Mouse (Mus musculus) liver, embryonic 14.5 days (tissue): ENCODE measurements around the gene Mcm2. TPM values are rescaled to one million over a fixed set of nuclear protein-coding genes. Genes with fewer than 3 reads are reported as not detected.

Experiments
- ATAC-seq: fragments of 200-750 bp; cut with Nextera tagmentation; 2 replicates; pipeline ENCODE4 v1.8.0; 2017; ENCODE audit warnings: moderate number of reproducible peaks, mild to moderate bottlenecking, moderate library complexity; ENCODE audit not compliant: insufficient read depth
- DNase-seq, 3 experiments: peaks; one replicate each; pipeline ENCODE4 v3.0.0-alpha.2; 2012 to 2013; ENCODE audit warnings: low read depth in 3 of 3, low spot score in 3 of 3
- H3K27ac ChIP-seq: fragments of 300-500 bp; sonication (generic); 2 replicates; pipeline ENCODE4 v1.5.1; 2014; ENCODE audit warnings: moderate library complexity, mild to moderate bottlenecking, control low read depth, inconsistent platforms
- H3K27me3 ChIP-seq: fragments of 300-500 bp; sonication (generic); 2 replicates; pipeline ENCODE4 v1.6.1; 2014; ENCODE audit warnings: mild to moderate bottlenecking, low read length, moderate library complexity; ENCODE audit not compliant: control insufficient read depth, insufficient read depth
- H3K36me3 ChIP-seq: fragments of 300-500 bp; sonication (generic); replicated peaks from 2 replicates; pipeline ENCODE4 v1.6.1; 2014; ENCODE audit warnings: low read depth; ENCODE audit not compliant: control insufficient read depth, insufficient read depth
- H3K4me1 ChIP-seq, 2 experiments: fragments of 200-500 bp in 1 of 2; fragments of 300-500 bp in 1 of 2; sonication (generic) in 1 of 2; replicated peaks; 2 replicates each; pipeline ENCODE4 v1.6.1; 2012 to 2014; ENCODE audit warnings: antibody characterized with exemption in 1 of 2, inconsistent platforms in 1 of 2, low read length in 1 of 2; ENCODE audit not compliant: control insufficient read depth in 2 of 2, insufficient read depth in 2 of 2
- H3K4me2 ChIP-seq: fragments of 300-500 bp; sonication (generic); 2 replicates; pipeline ENCODE4 v1.6.1; 2014; ENCODE audit warnings: low read depth, mild to moderate bottlenecking, control low read depth, moderate library complexity
- H3K4me3 ChIP-seq, 2 experiments: fragments of 200-500 bp in 1 of 2; fragments of 300-500 bp in 1 of 2; sonication (generic) in 1 of 2; 2 replicates each; pipeline ENCODE4 v1.5.1; 2012 to 2014; ENCODE audit warnings: low read depth in 2 of 2, low read length in 2 of 2, mild to moderate bottlenecking in 2 of 2, control low read depth in 1 of 2, inconsistent platforms in 1 of 2, moderate library complexity in 1 of 2; ENCODE audit not compliant: insufficient read depth in 1 of 2
- H3K9ac ChIP-seq: fragments of 300-500 bp; sonication (generic); replicated peaks from 2 replicates; pipeline ENCODE4 v1.6.1; 2014; ENCODE audit warnings: mild to moderate bottlenecking, control low read depth, moderate library complexity
- H3K9me3 ChIP-seq: fragments of 300-500 bp; sonication (generic); 2 replicates; pipeline ENCODE4 v1.6.1; 2016; ENCODE audit warnings: low read length, mixed read lengths; ENCODE audit not compliant: control insufficient read depth
- CTCF ChIP-seq: IDR thresholded peaks from 2 replicates; pipeline ENCODE4 v1.5.1; 2016; ENCODE audit warnings: antibody characterized with exemption, low read depth, control low read depth
- EP300 ChIP-seq: IDR thresholded peaks from 2 replicates; pipeline ENCODE4 v1.6.1; 2016; ENCODE audit warnings: antibody characterized with exemption, low read depth
- WGBS: fragments of 180-500 bp; shearing (Covaris S2); extraction: QIAGEN DNeasy Blood & Tissue Kit; methylation state at CpG from one replicate; pipeline ENCODE4 v1.1.7; 2014; ENCODE audit not compliant: insufficient replicate concordance; 5-methylcytosine and 5-hydroxymethylcytosine counted together
- polyA plus RNA-seq, 2 experiments: library from polyadenylated mRNA; depleted of rRNA in 1 of 2; stranded (reverse) in 1 of 2; unstranded in 1 of 2; fragments of >200 nt; fragmentation: Nextera tagmentation in 1 of 2; extraction: Ambion mirVana in 1 of 2; gene quantifications; 2 replicates each; pipeline versions ENCODE4 v1.2.1 to v1.2.3; 2012 to 2014

Mcm2 gene
- polyA plus RNA-seq, 2 experiments, result 113 to 142 TPM

DNA sequence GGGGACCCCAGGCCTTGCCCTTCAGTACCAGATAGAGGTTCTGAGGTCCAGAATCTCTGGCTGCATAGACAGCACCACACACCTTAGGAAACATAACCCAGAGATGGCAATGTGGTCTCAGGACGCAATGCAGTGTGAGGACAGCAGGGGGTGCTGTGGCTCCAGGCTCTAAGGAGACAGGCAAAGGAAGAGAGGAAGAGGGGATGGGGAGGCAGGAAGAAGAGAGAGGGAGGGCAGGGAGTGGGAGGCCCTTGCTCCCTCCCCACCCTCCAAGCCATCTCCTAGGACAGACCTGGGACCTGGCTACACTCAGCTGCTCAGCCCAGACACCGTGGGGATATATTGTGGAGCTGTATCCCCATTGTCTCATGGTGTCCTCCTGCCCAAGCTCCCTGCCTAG is 29.0 kb upstream of the Mcm2 start:
- no peak overlapping the region for H3K27ac ChIP-seq
- H3K36me3 ChIP-seq, result no peaks in the 10 kb centered on the region
- no peaks in the 10 kb centered on the region for H3K9me3 ChIP-seq
- DNase-seq (peak in 1 of 3 experiments; percentile 41), ATAC-seq (no peak)
- WGBS, result 14% methylated on average over 2 of the region's 2 CpGs
- TF ChIP-seq EP300 (no peak), CTCF (peak; percentile 99)
- H3K27me3 ChIP-seq, result no peaks in the 10 kb centered on the region
- H3K4me3 ChIP-seq, result no peak overlapping the region
- peaks cover 0 to 2% of the 10 kb centered on the region in 2 experiments; a peak in 1 of 4 replicates for H3K4me1 ChIP-seq
- H3K4me2 ChIP-seq, result no peak overlapping the region
- no peak overlapping the region for H3K9ac ChIP-seq

DNA sequence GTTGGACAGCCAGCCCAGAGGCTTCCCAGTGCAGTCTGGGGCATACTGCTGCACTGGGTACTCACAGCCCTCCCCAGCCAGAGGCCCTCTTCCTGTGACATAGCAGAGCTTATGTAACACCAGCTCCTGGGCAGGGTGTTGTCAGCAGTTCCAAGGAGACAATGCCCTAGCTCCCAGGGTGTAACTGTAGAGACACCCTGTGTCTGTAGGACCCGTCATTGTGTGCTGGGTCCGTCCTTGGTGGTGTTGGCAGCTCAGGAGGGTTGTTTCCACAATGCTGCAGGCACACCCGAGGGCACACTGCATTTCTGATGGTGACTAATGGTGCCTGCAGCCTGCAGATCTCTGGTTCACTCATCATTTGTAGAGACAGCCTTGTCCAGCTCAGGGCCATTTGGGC is 28.3 kb upstream of the Mcm2 start:
- Histone ChIP-seq H3K27me3 (no peaks in the 10 kb centered on the region), H3K4me2 (no peak overlapping the region), H3K27ac (no peak overlapping the region), H3K9ac (no peak overlapping the region), H3K9me3 (no peaks in the 10 kb centered on the region), H3K4me3 (no peak overlapping the region), H3K4me1 (peaks cover 0 to 2% of the 10 kb centered on the region in 2 experiments; a peak in 1 of 4 replicates), H3K36me3 (no peaks in the 10 kb centered on the region)
- no peak for TF ChIP-seq EP300
- TF ChIP-seq CTCF, result no peak
- no peak for ATAC-seq
- no peak for DNase-seq
- 23% methylated on average over 3 of the region's 3 CpGs for WGBS

DNA sequence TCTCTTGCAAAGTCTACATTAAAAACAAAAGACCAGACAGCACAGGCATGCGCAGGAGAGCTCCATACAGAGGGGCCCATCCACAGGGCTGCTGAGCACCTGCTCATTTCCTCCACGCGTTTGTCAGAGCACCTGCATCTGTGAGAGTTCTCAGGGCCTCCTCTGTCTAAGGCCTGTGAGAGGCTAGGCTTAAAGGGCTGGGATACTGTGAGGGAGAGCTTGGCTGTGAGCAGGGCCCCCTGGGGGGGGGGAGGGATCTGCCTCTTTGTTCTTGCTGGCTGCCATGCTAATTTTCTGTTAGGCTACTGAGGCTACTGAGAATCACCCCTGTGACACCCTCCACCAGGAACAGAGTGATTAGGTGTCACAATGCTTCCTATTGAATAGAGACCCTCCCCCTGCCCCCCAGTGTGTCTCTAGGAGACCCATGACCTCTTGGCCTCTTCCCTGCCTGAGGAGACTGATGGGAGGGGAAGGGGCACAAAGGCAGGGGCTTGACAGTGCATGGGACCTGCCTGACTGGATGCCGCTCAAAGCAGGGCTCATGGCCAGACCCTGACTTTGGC is 27.1 kb upstream of the Mcm2 start:
- 59% methylated on average over 4 of the region's 4 CpGs for WGBS
- H3K4me2 ChIP-seq, result no peak overlapping the region
- no peaks in the 10 kb centered on the region for H3K27me3 ChIP-seq
- no peak overlapping the region for H3K9ac ChIP-seq
- peaks cover 0 to 2% of the 10 kb centered on the region in 2 experiments; a peak in 1 of 4 replicates for H3K4me1 ChIP-seq
- DNase-seq (no peak), ATAC-seq (no peak)
- TF ChIP-seq CTCF (no peak), EP300 (no peak)
- H3K36me3 ChIP-seq, result no peaks in the 10 kb centered on the region
- H3K9me3 ChIP-seq, result no peaks in the 10 kb centered on the region
- H3K4me3 ChIP-seq, result no peak overlapping the region
- no peak overlapping the region for H3K27ac ChIP-seq

DNA sequence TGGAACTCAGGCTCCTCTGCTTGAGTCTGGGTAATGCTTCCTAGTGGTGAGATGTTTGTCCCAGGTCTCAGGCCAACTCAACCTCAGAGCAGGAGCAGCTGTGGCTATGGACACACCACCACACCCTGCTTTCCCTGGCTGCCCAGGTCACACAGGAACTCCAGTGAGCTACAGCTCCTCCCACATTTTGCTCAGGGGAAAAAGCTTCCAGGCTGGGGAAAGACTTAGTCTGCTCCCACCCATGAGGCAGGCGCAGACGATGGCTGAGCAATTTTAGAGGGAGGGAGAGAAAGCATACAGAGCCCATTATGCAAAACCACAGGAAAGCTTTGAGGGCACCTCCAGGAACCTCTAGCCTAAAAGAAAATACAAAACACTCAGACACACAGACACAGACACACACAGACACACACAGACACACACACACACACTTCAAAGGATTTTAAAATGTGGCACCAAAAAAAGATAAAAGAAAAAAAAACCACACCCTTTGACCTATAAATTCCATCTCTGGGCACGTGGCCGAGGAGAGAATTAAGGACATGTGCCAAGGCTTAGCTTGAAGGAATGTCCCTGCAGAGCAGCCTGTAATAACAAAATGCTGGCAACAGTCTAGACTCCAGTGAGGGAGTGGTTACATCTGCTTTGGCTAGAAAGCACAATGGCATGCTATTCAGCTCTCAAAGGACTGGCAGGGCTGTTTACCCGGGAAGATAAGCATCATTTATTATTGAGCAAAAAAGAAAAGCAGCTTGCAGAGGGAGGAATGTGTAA is 26.1 kb upstream of the Mcm2 start:
- ATAC-seq (no peak), DNase-seq (no peak)
- Histone ChIP-seq H3K9ac (no peak overlapping the region), H3K4me1 (peaks cover 0 to 2% of the 10 kb centered on the region in 2 experiments; a peak in 1 of 4 replicates), H3K36me3 (no peaks in the 10 kb centered on the region), H3K4me2 (no peak overlapping the region), H3K27me3 (no peaks in the 10 kb centered on the region), H3K27ac (no peak overlapping the region), H3K4me3 (no peak overlapping the region), H3K9me3 (no peaks in the 10 kb centered on the region)
- WGBS, result 33% methylated on average over 5 of the region's 5 CpGs
- no peak for TF ChIP-seq EP300
- no peak for TF ChIP-seq CTCF

DNA sequence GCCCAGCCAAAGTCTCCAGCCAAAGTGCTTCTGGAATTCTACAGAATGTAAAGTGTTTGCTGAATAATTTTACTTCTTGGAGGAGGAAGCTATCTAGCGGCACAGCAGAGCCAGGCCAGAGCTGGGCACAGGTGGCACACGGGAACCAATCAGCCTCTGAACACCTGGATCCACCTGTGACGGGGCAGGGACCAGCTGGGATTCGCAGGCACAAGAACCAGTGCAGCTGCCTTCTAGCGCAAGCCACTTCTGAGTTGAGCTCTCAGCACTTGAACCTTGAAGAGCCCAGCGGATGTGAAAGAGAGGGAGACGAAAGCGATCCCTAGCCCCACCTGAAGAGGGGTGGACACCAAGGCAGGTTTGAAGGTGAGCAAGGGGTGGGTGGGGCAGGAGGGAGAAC is 20.2 kb upstream of the Mcm2 start:
- H3K27me3 ChIP-seq, result no peaks in the 10 kb centered on the region
- H3K9me3 ChIP-seq, result no peaks in the 10 kb centered on the region
- peaks cover 32 to 38% of the 10 kb centered on the region in 2 experiments for H3K4me1 ChIP-seq
- DNase-seq, result no peak
- H3K36me3 ChIP-seq, result peaks cover 2% of the 10 kb centered on the region
- H3K4me3 ChIP-seq, result no peak overlapping the region
- 78% methylated on average over 8 of the region's 8 CpGs for WGBS
- no peak overlapping the region for H3K27ac ChIP-seq
- H3K4me2 ChIP-seq, result no peak overlapping the region
- ATAC-seq, result no peak
- TF ChIP-seq CTCF, result no peak
- no peak for TF ChIP-seq EP300
- no peak overlapping the region for H3K9ac ChIP-seq
